Mouse (Mus musculus): ENCODE data around the gene Cep135. TPM values are rescaled to one million over a fixed set of nuclear protein-coding genes. Genes with fewer than 3 reads are reported as not detected.

Gene Cep135
- total RNA-seq, 2 experiments from 2014 or later: 6.9 to 8.0 TPM

DNA sequence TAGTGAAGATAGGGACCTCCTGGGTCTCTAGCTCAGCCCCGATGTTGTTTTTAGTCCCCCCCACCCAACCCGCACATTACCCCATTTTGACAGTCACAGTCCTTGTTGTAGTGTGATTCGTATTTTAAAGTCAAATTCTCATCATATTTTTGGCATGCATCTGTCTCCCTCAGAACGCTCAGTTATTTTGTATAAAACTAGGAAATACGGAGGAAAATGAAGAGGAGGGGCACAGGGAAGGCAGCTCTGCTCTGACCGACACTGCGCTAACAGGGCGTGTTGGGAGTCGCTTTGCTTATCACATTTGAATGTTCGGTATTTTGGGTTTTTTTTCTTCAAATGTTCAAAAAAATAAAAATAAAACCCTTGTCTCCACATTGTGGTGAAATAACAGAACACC, 81.7 kb downstream of the Cep135 start:
- DNase-seq (ENCODE audit: extremely low spot score in 1 of 2, low spot score in 2 of 2): no peak
- intact Hi-C loops (cut with DNase I): no loop called here

DNA sequence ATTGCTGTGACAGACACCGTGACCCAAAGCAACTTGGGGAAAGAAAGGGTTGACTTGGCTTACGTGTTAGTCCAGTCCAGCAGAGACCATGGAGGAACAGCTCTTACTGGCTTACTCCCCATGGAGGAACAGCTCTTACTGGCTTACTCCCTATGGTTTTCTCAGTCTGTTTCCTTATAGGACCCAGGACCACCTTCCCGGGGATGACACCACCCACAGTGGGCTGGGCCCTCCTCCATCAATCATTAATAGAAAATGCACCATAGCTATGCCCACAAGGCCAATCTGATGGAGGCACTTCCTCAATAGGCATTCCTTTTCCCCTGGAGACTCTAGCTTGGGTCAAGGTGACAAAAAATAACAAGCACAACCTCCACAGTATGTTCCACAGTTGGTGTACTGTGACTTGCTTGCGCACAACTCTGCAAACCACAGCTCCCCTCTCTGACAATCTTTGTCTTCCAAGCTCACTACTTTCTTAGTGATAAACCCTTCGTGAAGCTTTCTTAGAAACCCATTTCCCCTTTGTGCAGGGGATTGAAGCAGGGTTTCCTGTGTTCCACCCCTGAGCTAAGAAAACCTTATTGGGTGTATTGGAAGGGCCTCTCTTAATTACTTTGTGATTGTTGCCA, 85.6 kb downstream of the Cep135 start:
- no peak for DNase-seq (ENCODE audit: extremely low spot score in 1 of 2, low spot score in 2 of 2)
- intact Hi-C loops (cut with DNase I): no loop called here

DNA sequence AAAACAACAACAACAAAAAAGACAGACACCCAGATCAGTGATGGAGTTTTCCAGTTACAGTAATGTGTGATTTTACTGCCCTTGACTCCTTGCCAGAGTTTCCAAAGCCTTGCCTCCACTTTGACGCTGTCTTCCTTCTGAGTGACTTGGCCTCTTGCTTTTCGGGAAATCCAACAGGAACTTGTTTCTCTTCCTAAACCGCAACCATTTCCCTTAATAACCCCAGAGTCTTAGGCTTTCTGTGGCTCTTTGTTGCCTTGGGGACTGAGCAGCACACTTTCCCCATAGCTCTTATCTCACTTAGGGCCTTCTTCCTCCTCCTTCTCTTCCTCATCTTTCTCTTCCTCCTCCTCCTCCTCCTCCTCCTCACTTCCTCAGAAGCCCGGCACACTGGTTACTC, 86.9 kb downstream of the Cep135 start:
- intact Hi-C loops (cut with DNase I): no loop called here
- DNase-seq (ENCODE audit: extremely low spot score in 1 of 2, low spot score in 2 of 2): no peak

DNA sequence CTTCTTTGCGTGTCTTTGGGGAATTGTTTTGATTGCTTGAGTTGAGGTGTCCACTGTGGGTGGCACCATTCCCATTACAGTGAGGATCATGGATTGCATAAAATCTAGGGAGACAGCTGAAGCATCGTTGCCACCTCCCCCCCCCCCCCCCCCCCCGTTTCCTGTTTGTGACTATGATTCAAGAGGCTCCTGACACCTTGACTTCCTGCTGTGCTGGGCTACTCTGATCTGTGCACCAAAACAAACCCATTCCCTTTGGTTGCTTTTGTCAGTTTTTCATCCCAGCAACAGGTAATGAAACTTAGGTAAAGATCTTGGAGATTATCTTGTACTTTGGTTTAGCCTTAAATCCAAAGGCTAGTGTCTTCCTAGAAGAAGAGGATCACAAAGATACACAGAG, 92.5 kb downstream of the Cep135 start:
- intact Hi-C loops (cut with DNase I): no loop called here
- no peak for DNase-seq (ENCODE audit: extremely low spot score in 1 of 2, low spot score in 2 of 2)

DNA sequence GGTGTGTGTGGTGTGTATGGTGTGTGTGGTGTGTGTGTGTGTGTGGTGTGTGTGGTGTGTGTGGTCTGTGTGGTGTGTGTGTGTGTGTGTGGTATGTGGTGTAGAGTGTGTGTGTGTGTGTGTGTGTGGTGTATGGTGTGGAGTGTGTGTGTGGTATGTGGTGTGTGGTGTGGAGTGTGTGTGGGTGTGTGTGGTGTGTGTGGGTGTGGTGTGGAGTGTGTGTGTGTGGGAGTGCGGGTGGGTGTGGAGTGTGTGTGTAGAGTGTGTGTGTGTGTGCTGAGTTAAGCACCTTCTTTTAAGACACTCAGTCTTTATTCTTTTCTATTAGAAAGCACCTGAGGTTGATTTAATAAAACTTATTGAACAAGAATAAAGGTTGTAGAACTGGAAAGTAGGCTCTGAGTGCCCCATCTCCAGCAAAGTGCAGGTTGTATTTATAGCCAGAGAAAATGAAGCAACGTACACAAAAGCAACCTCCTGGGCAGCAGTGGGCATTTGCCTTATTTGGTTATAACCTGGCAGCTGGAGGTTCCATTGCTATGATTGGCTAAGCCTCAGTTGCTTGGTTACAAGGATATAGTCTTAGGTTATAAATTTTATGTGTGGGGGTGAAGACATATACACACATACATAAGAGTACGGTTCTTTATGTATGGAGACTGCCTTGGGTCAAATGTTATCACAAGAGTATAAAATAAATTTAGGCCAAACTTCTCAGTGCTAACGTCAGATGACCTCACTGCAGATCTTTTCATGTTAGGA, 93.6 kb downstream of the Cep135 start:
- intact Hi-C loops (cut with DNase I): no loop called here

DNA sequence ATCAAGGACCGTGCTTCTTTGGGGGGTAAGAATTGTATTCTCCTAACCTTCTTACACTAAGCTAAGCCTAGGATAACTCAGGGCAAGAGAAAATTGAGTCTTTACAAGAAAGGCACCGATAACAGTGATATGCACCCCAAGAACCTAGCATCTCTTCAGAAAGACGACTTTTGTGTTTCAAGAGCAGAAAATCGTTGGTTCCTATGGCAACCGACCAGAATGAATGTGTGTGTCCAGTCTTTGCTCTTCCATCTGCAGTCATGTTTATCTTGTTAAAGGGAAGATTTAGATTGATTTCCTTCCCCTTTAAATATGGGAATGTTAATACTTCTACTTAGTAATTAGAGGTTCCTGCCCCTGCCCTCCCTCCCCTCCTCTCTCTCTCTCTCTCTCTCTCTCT, 95.0 kb downstream of the Cep135 start:
- no peak for DNase-seq (ENCODE audit: extremely low spot score in 1 of 2, low spot score in 2 of 2)
- intact Hi-C loops (cut with DNase I): no loop called here

More for the DNA sequence above, 93.6 kb downstream of the Cep135 start:
- no peak for DNase-seq (ENCODE audit: extremely low spot score in 1 of 2, low spot score in 2 of 2)

DNA sequence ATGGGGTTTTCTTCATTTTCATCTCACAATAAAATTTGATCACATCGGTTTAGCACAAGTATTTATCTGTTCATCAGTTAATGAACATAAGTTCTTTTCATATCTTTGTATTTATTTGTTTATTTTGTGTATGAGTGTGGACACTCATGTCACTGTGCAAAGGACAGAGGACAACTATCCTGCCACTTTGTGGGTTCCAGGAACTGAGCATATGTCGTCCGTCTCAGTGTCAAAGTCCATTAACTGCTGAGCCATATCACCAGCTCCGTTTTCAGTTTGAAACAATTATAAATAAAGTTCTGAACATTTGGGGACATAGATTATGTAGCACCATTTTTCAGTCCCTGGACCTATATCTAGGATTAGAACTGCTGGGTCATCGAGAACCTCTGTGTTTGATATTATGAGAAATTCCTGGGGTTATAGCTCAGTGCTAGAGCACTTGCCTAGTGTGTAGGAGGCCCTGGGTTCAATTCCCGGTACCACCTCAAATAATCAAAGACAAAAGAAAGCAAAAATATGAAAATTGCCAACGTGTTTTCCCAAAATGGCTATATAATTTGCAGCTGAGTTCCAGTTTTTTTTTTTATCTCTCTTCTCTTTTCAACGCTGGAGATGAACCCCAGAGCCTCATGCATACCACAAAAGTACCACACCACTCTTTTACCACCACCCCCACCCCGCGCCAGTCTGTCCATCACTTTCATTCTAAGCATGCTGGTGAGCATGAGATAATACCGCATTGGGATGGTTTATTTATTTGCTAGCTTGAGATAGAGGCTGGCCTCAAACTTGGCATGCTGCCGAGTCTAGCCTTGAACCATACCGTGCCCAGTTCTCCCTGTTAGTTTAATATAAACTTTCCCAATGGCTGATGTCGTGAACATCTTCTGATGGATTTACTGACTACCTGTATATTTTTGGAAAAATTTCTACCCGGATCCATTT, 96.4 kb downstream of the Cep135 start:
- intact Hi-C loops (cut with DNase I): no loop called here
- no peak for DNase-seq (ENCODE audit: extremely low spot score in 1 of 2, low spot score in 2 of 2)

DNA sequence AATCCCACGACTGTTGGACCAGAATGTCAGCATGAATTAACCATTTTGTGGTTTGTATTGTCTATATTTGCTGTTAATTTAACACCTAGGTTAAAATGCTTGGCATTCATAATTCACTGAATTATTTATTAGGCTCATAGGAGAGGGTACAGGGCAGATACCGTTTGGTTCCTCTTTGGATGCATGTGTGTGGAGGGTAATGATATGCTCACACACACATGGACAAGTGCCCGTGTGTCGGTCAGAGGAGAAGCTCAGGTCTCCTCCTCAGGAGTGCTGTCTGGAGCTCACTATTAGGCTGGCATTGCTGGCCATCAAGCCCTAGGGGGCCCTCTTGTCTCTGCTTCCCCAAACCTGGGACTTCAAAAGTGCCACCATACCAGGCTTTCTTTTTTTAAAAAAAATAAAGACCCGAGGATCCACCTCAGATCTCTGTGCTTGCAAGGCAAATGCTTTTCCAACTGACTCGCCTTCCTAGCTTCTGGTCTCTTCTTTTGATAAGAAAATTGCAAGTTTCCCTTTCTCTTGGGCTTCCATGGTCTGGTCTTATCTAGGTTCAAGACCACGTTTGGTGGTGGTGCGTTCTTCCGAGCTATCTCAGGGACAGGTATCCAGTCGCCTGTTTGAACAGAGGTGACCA, 99.6 kb downstream of the Cep135 start:
- intact Hi-C loops (cut with DNase I): no loop called here
- no peak for DNase-seq (ENCODE audit: extremely low spot score in 1 of 2, low spot score in 2 of 2)

DNA sequence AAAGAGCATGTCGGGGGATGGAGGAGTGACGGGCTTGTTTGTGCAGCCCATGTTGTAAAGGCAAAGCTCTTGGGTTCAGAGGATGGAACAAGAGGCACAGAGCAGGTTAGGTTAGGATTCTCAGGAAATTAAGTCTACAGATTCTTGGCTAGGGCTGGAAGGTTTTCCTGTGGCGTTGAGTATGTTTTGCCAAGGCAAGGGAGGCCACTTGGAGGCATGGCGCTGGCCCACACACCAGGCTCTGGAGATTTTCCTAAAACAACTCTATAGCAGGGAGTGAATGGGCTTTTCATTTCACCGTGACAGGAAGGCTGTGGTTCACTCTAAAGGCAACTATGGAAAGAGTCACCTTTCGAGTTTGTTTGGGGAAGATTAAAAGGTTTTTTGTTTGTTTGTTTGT, 100.1 kb downstream of the Cep135 start:
- intact Hi-C loops (cut with DNase I): no loop called here
- DNase-seq (ENCODE audit: extremely low spot score in 1 of 2, low spot score in 2 of 2): no peak

DNA sequence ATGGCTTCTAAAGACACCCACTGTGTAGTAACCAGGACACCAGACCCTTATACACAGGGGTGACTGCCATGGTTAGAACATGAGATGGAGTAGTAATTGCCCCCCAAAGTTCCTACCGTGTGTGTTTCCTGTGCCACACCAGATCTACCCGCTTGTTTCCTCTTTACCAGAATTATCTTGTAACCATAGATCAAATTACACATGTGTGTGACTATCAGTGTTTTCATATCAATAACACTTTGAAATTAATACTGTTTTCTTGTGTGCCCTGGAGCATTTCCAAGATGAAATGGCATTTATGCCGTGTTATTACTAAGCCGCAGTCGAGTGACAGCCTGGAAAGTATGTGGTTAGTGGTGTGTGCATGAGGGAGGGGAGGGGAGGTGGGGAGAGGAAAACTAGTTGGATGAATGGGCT, 101.7 kb downstream of the Cep135 start:
- intact Hi-C loops (cut with DNase I): no loop called here
- DNase-seq (ENCODE audit: extremely low spot score in 1 of 2, low spot score in 2 of 2): no peak

DNA sequence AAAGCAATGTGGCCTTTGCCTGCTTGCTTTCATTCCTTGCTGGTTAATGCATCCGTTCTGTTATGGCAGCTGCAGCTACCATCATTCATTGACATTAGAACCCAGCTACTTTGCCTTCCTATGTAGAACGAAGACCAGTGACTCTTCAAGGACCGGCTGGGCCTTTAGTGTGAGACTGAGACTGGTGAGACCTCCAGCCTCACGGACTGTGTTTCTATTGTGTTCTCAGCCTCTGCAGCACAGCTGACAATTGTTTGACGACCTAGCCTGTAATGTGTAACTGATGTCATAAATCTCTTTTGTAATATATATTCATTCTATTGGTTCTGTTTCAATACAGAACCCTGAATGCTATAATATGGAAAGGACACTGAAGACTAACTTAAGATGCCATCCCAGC, 102.8 kb downstream of the Cep135 start:
- DNase-seq (ENCODE audit: extremely low spot score in 1 of 2, low spot score in 2 of 2): no peak
- intact Hi-C loops (cut with DNase I): no loop called here

DNA sequence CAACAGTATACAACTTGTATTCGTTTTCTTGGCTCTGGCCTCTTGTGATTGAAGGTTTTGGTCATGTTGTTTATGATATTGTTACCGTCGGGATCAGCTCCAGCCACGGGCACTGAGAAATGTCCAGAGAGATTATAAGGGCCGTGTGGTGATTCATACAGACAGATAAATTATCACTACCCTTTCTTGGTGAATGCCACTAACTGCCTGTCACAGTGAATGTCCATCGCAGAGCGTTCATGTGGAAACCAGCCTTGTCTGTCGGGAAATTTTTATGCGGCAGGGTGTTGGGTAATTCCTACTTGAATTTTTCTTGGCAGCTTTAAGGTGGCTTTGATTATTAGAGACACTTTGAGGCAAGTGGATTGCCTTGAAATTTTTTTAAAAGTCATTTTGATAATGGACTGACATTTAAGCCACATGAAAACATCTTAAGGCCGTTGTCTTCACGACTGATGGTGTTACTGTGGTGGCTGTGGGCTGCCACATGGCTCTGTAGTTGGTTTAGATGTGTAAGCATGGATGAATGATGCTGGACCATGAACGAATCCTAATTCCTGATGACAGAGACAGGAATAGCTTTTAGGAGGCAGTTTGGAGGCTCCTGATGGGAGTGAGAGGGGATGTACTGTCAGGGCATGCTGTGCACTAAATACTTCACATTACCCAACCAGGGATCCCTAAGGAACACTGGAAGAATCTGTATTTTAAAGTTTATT, 103.4 kb downstream of the Cep135 start:
- intact Hi-C loops (cut with DNase I): no loop called here
- DNase-seq (ENCODE audit: extremely low spot score in 1 of 2, low spot score in 2 of 2): no peak

Other genes starting within 250 kb of the Cep135 start
- gene Nmu, start 224.9 kb upstream of the Cep135 start, total RNA-seq (2021): not detected
- under 1 TPM in 1 of 2 experiments, not detected in 1; 0.77 TPM for gene Gm7271, start 104.7 kb upstream of the Cep135 start, total RNA-seq (2021)
- gene Exoc1, start 59.4 kb upstream of the Cep135 start, total RNA-seq (2021): 10 to 100 TPM; 66.0 to 68.7 TPM
- 100 to 1,000 TPM; 151 to 163 TPM for gene C530008M17Rik, start 67.8 kb downstream of the Cep135 start, total RNA-seq (2021)

Measured in left cerebral cortex, postnatal 10 days (tissue).